Mouse (Mus musculus): ENCODE measurements around the gene Bcar3. TPM values are rescaled to one million over a fixed set of nuclear protein-coding genes. Genes with fewer than 3 reads are reported as not detected.

Gene Bcar3
- polyA plus RNA-seq, 1 experiment from 2014 or later: 14.0 TPM

- Histone ChIP-seq H3K4me1 (ENCODE audit: insufficient read depth) (peaks cover 7% of the 10 kb centered on the region; the same call in 1 of the 2 replicates), H3K4me3 (ENCODE audit: low read depth, low read length) (peak overlapping the region; percentile 65), H3K9me3 (ENCODE audit: low read depth, low read length) (no peaks in the 10 kb centered on the region), H3K36me3 (ENCODE audit: insufficient read depth) (no peaks in the 10 kb centered on the region), H3K9ac (peak overlapping the region; percentile 77), H3K27me3 (ENCODE audit: insufficient read depth, low read length) (0 out of 2 replicates have a peak, but pooled peaks cover 4% of the 10 kb centered on the region), H3K4me2 (peak overlapping the region; percentile 93), H3K27ac (ENCODE audit: low read depth) (peak overlapping the region; percentile 77)
- ATAC-seq (ENCODE audit: insufficient read depth) (peak; percentile 91), DNase-seq (peak; percentile 86)
- WGBS: under 1% methylated on average over 63 of the region's 63 CpGs
- TF ChIP-seq CTCF (IDR thresholded peaks at IDR 0.05; ENCODE audit: low read depth): no peak
These were observed 125.9 kb downstream of the Bcar3 start for GRCm38 (mm10) chr3:122419610-122420409.

- Histone ChIP-seq H3K4me2 (peak overlapping the region; percentile 93), H3K4me3 (ENCODE audit: low read depth, low read length) (peak overlapping the region; percentile 65), H3K27ac (ENCODE audit: low read depth) (peak overlapping the region; percentile 77; the same call in 1 of the 2 replicates), H3K9me3 (ENCODE audit: low read depth, low read length) (no peaks in the 10 kb centered on the region), H3K9ac (peak overlapping the region; percentile 77), H3K4me1 (ENCODE audit: insufficient read depth) (peaks cover 7% of the 10 kb centered on the region; the same call in 1 of the 2 replicates), H3K36me3 (ENCODE audit: insufficient read depth) (no peaks in the 10 kb centered on the region), H3K27me3 (ENCODE audit: insufficient read depth, low read length) (0 out of 2 replicates have a peak, but pooled peaks cover 4% of the 10 kb centered on the region)
- peak; percentile 70 for DNase-seq
- WGBS: under 1% methylated on average over 15 of the region's 15 CpGs
- no peak for TF ChIP-seq CTCF (IDR thresholded peaks at IDR 0.05; ENCODE audit: low read depth)
- peak; percentile 55; the same call in 1 of the 2 replicates for ATAC-seq (ENCODE audit: insufficient read depth)
These were observed 126.5 kb downstream of the Bcar3 start for GRCm38 (mm10) chr3:122420410-122420774.

GRCm38 (mm10) chr3:122421042-122421702 lies 127.2 kb downstream of the Bcar3 start:
- Histone ChIP-seq H3K27ac (ENCODE audit: low read depth) (no peak overlapping the region), H3K9me3 (ENCODE audit: low read depth, low read length) (no peaks in the 10 kb centered on the region), H3K36me3 (ENCODE audit: insufficient read depth) (no peaks in the 10 kb centered on the region), H3K4me3 (ENCODE audit: low read depth, low read length) (peak overlapping the region; percentile 65), H3K4me1 (ENCODE audit: insufficient read depth) (peaks cover 7% of the 10 kb centered on the region; the same call in 1 of the 2 replicates), H3K4me2 (peak overlapping the region; percentile 93), H3K27me3 (ENCODE audit: insufficient read depth, low read length) (0 out of 2 replicates have a peak, but pooled peaks cover 4% of the 10 kb centered on the region), H3K9ac (0 out of 2 replicates have a peak overlapping the region, but pooled peaks have one; percentile 77)
- TF ChIP-seq CTCF (IDR thresholded peaks at IDR 0.05; ENCODE audit: low read depth): no peak
- WGBS: 18% methylated on average over 13 of the region's 13 CpGs
- ATAC-seq (ENCODE audit: insufficient read depth) (no peak), DNase-seq (no peak)

DNA sequence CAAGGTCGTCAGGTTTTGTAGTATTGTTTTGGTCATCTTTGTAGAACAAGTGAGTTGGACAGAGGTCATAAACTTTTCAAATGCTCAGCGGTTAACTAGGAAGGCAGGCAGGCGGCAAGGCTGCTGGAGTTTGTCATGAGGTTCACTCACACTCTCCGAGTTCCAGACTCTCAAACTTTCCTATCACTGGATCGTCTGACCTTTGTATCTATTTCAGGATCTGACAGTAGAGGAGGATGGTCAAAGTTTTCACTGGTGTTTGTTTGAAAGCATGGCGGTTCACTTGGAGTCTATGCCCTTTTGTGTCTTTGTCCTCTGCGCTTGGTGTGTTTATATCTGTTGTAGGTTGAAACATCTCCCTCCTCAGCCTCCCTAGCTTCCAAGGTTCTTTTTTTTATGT lies 127.9 kb downstream of the Bcar3 start:
- no peak for ATAC-seq (ENCODE audit: insufficient read depth)
- peaks cover 7% of the 10 kb centered on the region; the same call in 1 of the 2 replicates for H3K4me1 ChIP-seq (ENCODE audit: insufficient read depth)
- H3K4me3 ChIP-seq (ENCODE audit: low read depth, low read length): no peak overlapping the region
- H3K36me3 ChIP-seq (ENCODE audit: insufficient read depth): no peaks in the 10 kb centered on the region
- no peak for DNase-seq
- H3K27me3 ChIP-seq (ENCODE audit: insufficient read depth, low read length): 0 out of 2 replicates have a peak, but pooled peaks cover 4% of the 10 kb centered on the region
- 36% methylated on average over 7 of the region's 7 CpGs for WGBS
- H3K9me3 ChIP-seq (ENCODE audit: low read depth, low read length): no peaks in the 10 kb centered on the region
- TF ChIP-seq CTCF (IDR thresholded peaks at IDR 0.05; ENCODE audit: low read depth): no peak
- H3K27ac ChIP-seq (ENCODE audit: low read depth): no peak overlapping the region
- no peak overlapping the region for H3K9ac ChIP-seq
- H3K4me2 ChIP-seq: peak overlapping the region; percentile 93

DNA sequence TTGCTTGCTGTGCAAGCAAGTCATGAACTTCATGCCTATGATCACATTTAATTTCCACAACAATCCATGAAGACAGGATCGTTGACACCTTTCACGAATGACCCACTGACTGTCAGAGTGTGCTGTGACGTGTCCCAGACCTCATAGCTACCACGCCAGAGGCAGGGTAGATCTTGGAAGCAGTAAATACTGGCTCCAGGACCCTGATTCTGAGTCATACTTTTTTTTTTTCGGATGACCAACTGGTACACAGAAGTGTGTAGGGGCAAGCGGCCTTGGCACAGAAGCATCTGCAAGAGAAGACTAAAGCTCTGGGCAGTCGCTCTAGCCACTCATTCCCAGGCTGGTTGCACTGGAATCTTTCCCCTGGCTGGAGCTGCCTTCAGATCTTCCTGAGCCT lies 128.3 kb downstream of the Bcar3 start:
- Histone ChIP-seq H3K27me3 (ENCODE audit: insufficient read depth, low read length) (0 out of 2 replicates have a peak, but pooled peaks cover 4% of the 10 kb centered on the region), H3K4me2 (peak overlapping the region; percentile 93), H3K9ac (no peak overlapping the region), H3K4me1 (ENCODE audit: insufficient read depth) (peaks cover 7% of the 10 kb centered on the region; the same call in 1 of the 2 replicates), H3K9me3 (ENCODE audit: low read depth, low read length) (no peaks in the 10 kb centered on the region), H3K36me3 (ENCODE audit: insufficient read depth) (no peaks in the 10 kb centered on the region), H3K27ac (ENCODE audit: low read depth) (no peak overlapping the region), H3K4me3 (ENCODE audit: low read depth, low read length) (no peak overlapping the region)
- ATAC-seq (ENCODE audit: insufficient read depth) (peak; percentile 7; the same call in 1 of the 2 replicates), DNase-seq (peak; percentile 62)
- TF ChIP-seq CTCF (IDR thresholded peaks at IDR 0.05; ENCODE audit: low read depth): no peak
- WGBS: 52% methylated on average over 7 of the region's 7 CpGs

DNA sequence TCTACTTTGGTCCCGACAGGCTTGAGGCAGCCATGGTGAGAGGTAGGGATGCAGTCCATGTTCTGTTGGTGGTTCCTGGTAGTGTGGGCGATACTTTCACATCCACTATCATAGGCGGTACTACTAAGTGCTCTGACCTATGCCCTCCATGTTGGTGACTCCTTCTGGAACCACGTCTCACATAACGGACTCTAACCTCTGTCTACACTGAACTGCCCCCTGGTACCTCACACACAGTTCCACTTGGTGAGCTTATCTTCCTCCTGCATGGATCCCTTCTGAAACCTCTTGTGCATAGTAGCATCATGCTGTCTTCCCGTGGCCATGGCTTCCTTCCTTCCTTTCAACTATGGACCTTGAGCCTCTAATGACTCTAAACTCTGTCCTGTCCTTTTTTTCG lies 129.7 kb downstream of the Bcar3 start:
- TF ChIP-seq CTCF (IDR thresholded peaks at IDR 0.05; ENCODE audit: low read depth): no peak
- no peak overlapping the region for H3K9ac ChIP-seq
- no peak for ATAC-seq (ENCODE audit: insufficient read depth)
- H3K27ac ChIP-seq (ENCODE audit: low read depth): no peak overlapping the region
- no peak overlapping the region for H3K4me3 ChIP-seq (ENCODE audit: low read depth, low read length)
- no peaks in the 10 kb centered on the region for H3K9me3 ChIP-seq (ENCODE audit: low read depth, low read length)
- peaks cover 7% of the 10 kb centered on the region; the same call in 1 of the 2 replicates for H3K4me1 ChIP-seq (ENCODE audit: insufficient read depth)
- WGBS: 81% methylated on average over 7 of the region's 7 CpGs
- 0 out of 2 replicates have a peak, but pooled peaks cover 2% of the 10 kb centered on the region for H3K36me3 ChIP-seq (ENCODE audit: insufficient read depth)
- 0 out of 2 replicates have a peak, but pooled peaks cover 4% of the 10 kb centered on the region for H3K27me3 ChIP-seq (ENCODE audit: insufficient read depth, low read length)
- peak; percentile 19 for DNase-seq
- H3K4me2 ChIP-seq: no peak overlapping the region
